Mouse (Mus musculus) frontal cortex, postnatal 25 days (tissue): Measurements from ENCODE around the gene Slc8a1.

ENCODE experiments used
- DNase-seq, 2 experiments: peaks; one replicate each; pipeline ENCODE4 v3.0.0; 2022; ENCODE audit warnings: low spot score in 2 of 2

Slc8a1 gene

DNA sequence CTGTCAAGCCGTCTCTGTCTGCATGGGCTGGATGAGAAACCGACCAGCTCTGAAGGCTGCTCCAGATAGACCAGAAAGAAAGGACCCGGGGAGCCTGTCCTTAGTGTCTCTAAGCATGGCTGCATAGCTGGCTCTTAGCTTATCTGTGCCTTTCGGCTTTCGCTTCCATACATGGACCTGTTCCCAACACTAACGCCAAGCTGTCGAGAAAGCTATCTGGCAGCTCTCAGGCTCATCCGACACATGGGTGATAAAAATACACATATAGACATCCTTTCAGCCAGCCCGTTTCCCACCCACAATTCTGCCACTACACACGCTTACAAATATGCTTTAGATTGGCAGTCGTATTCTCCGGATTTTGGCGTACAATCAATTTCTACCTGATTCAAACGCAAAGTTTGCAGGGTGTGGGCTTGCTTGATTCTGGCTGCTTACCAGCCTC, at the start of gene Slc8a1:
Gene Slc8a1, minus strand, starts transcription at position 67 of the 445 bp plus-strand sequence.
- DNase-seq, result peak; percentile 39 to 40

DNA sequence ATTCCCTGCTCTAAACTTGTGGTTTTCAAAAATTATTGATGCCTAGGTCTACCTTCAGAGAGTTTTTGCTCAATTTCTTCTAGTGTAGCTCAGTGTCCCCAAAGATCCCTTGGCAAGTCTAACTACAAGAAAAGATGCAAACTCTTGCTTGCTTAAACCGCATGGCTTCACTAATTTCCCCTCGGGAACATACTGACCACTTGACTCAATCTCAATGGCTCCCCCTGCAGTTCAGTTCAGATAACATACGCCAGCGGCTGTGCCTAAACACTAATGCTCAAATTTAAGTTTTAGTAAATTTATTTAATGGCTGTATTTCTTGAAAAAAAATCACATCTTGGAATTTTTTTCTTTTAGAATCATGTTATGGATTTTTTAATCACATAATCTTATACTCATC, 49.2 kb upstream of the Slc8a1 start:
- peak in 1 of 2 experiments; percentile 34 for DNase-seq

DNA sequence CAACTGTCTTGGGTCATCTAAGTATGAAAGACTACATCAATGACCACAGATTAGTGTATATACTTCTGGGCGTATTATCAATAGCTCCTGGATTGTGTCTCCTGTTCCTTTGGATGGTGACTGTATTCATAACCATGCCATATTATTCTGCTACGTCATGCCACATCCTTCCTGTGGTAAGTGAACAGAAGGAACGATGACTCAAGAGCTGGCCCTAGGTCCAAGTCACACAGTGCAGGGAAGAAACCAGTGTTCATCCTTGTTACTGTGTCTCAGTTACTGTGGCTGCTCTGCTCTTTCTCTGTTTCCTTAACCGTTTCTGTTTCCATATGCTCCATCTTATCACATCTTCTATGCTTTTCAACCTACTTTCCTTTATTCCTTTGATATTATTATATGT, 44.1 kb upstream of the Slc8a1 start:
- DNase-seq, result no peak

DNA sequence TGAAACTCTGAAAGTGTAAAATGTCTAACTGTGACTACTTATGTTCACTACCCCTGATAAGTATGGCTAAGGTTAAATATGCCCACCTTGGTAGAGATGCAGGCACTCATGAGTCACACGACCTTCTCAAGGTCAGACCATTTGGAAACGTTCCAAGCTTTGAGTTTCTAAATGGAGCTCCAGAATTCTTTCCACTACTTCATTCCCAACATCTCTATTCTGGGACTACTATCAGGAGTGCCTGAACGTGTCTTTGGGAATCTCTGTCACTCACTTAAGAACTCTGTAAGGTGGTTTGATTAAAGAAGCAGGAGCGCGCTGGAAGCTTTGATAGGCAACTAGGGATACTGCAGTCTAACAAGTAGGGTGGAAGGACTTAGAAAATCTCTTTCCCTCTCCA, 43.3 kb upstream of the Slc8a1 start:
- DNase-seq, result no peak

DNA sequence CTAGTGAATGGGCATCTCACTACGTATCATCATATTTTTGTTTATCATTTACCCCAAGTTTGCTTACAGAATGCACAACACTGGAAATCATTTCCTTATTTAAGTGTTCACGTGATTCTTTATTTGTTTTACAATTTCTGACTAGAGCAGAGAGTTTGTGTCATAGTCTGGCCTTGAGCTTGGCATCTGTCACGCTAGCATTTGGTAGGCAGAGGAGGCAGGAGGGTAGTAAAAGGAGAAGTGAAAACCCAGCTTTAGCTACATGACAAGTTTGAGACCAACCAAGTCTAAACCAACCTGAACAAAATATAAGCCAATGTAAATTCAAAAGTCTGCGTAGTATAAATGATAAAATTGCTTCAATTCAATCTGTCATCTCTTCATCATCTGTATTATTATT, 41.7 kb upstream of the Slc8a1 start:
- no peak for DNase-seq

DNA sequence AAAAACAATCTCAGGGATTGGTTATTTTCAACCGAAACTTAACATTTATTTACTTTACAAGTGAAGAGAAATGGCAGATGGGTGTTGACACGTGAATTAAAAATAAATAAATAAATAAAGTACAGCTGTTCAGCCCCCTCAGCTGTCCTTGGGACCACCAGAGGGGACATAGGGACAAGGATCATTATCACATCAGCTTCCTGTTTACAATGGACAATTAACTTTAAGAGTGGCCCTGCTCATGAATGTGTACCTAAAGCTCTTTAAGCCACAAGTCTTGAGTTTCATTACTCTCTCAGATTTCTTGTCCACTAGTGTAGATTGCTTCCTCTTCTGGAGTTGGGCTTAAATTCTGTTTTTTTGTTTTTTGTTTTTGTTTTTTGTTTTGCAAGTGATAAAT, 12.5 kb upstream of the Slc8a1 start:
- no peak for DNase-seq

DNA sequence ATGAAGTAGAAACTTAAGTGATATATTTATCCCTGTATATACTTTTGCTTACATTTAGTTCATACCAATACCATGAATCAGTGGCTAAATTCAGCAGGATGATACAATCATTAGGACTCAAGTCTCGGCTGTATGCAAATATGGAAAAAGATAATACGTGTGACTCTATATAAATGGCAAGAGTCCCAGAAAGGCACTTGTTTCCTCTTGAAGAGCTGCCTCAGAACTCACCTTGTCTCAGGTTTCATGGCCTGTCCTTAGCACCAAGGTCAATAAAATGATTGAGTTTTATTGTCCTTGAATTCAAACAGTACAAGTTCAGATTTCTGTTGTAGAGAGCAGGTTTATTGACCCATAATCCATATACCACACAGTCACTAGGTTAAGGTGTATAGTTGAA, 4.9 kb upstream of the Slc8a1 start:
- no peak for DNase-seq

DNA sequence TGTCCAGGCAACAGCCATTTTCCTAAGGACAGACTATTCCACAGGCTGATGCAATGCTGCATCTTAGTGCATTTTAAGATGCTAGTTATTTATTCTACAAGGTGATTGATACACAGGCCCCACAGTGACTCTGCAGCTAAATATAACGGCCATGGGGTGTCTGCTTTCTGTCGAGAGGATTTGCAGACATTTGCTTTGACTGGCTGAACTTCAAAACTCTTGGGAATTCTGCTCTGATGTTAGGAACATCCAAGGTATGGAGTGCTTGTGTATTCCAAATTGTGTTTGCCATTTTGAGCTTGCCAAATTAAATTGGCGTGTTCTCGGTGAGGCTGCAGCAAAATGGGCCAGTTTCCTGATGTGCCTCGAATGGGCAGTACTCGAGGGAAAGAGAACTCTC, 2.4 kb upstream of the Slc8a1 start:
- DNase-seq, result no peak

DNA sequence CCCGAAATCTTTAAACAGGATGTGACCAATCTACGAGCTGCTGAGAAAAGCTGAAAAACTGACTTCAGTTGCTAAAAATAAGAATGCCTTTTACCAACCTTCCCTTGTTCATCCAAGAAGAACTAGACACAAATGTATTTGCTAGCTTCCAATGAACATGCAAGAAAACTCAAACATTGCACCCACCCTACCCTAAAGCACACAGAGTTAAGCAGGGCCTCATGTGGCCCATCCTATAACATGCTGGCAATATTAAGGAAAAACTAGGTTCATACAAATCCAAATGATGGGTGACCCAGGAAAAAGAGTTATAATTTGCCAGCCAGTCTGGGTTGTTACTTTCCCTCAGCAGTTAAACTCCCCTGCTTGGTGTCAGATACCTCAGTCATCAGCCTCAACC, 398 bp downstream of the Slc8a1 start:
- DNase-seq, result no peak

DNA sequence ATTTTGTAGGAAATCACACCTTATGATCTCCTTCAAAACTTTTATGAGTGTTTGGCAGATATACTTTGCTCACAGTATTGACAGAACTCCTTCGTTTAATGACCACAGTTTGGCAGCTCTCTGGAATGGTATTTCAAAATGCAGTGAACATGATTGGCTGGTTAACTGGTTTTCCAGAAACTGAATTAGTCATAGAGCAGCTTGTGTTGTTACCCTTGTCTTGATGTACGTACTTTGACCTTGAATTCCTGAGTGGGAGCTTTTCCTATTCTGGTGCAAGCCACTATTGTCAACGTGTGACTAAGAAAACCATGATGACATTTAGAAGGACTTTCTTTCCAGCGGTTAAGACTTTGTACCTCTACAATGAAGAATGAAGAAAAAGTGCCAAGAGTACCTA, 868 bp downstream of the Slc8a1 start:
- DNase-seq, result no peak

DNA sequence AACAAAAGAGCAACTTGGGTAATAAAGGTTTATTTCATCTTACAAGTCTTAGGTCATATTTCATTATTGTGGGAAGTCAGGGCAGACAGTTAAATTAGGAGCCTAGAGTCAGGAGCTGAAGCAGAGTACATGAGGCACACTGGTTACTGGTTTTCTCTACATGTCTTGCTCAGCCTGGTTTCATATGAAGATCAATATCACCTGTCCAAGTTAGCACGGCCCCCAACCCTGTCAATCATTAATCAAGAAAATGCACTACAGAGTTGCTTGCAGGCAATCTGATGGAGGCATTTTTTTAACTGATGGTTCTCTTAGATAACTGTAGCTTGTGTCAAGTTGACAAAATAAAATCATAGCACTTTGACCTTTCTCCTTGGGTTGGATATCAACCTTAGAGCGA, 2.6 kb downstream of the Slc8a1 start:
- DNase-seq, result no peak

DNA sequence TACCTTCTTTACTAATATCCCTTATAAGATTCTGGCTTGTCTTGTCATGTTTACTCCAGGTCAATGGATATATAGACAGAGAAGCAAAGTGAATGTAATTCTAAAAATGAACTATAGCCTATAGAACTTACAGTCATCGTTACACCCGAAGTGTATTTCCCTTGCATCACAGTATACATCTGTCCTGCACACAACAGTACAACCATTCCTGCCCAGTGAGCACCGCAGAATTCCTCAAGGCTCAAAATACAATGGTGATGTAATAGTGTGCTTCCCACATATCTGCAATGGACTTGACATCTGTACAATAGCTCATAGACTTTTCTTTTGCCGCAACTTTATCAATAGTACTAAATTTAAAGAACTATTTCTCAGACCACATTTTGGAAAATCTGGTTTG, 8.3 kb downstream of the Slc8a1 start:
- no peak for DNase-seq

DNA sequence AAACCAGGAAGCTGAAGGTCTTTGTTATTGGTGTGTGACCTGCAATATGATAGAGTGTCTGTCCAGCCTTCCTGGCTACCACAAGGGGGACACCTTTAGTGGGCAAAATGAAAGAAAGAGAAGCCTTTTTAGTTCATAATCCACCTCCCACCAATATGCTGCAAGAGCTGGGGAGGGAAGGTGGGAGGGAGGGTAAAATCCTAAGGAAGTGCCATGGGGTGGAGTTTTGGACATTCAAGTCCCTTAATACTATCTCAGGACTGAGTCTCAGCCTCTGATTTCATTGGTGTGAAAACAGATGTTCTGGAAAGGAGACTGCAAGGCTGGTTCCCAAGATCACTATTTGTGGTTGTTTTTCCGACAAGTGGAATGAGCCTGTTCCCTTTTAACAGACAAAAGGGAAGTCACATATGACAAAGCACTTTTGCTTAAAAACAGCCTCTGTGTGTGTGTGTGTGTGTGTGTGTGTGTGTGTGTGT, 25.9 kb downstream of the Slc8a1 start:
- DNase-seq, result no peak

DNA sequence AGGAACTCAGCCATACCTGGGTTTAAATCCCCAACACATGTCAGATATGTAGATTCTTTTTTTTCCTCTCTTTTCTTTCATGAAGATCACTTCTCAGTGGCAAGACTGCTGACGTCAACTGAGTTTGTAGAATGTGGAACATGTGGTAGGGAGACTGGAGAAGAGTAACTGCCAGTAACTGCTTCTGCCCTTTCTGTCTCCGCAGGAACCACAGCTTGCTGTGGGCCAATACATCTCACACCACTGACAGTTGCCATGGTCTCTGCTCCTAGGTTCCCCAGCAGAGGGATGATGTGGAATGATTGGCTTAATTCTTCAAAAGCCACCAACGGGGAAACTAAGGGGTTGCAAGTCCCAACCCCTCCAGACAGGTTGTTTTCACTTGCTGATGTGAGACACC, 33.4 kb downstream of the Slc8a1 start:
- no peak for DNase-seq

DNA sequence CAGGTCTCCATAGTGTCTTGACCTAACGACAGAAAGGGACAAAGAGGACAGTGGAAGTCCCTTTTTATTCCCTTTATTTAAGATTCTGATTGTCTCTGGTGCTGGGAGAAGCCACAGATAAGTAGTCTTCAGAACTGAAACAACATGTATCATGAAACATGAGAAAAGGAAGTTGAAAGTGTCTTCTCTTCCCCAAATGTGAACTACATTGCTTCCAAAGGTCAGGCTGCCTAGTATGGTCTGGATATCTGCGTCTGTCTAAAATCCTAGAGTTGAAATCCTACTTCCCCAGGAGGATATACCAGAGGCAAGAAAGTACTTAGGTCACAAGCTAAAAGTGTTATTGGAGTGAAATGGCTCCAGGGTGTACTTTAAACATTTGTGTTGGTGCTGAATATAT, 34.9 kb downstream of the Slc8a1 start:
- no peak for DNase-seq

DNA sequence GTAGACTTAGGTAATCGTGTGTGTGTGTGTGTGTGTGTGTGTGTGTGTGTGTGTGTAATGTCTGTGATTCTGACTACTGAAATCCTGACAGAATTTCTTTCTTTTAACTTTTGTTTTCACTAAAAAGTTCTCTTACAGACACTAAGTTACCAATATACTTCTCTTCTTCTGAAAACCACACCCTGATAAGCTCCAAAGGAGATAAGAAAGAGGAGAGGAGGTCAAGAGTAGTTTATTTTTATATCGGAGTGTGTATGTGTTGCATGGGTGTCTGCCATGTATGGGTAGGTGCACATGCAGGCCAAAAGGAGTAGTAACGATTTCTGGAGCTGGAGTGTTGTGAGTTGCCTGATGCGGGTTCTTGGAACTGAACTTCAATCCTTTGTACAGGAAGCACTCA, 36.5 kb downstream of the Slc8a1 start:
- DNase-seq, result no peak

DNA sequence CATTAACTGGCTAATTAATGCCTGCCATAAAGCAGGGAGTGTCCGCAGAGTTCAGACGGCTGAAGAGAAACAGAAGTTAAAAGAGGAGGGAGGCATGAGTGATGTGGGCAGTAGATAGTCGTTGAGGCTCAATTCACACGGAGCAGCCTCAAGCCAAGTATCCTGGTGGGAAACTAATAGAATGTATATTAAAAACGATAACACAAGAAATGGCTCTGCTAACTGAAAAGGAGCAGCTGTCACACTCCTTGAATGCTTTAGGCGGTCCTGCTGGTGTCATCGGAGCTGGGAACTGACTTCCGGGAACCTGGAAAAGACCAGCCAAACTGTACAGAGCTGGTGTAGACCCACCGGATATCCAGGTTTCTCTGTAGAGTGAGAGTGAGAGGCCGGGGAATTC, 39.4 kb downstream of the Slc8a1 start:
- no peak for DNase-seq

DNA sequence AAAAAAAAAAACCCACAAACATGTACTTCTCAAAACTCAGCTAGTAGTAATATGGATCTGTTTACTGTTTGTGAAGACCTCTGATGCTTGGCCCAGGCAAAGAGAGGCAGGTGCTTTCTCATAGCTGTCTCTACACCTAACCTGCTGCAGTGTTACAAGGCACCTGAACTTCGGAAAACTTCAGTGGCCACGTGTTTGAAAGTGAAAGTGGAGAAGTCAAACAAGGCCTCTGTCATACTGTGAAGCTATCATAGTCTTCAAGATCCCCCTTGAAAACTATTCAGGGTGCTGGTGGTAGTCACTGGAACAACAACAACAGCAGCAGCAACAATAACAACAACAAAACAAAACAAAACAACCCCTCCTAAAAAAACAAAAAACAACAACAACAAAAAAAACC, 40.5 kb downstream of the Slc8a1 start:
- no peak for DNase-seq

DNA sequence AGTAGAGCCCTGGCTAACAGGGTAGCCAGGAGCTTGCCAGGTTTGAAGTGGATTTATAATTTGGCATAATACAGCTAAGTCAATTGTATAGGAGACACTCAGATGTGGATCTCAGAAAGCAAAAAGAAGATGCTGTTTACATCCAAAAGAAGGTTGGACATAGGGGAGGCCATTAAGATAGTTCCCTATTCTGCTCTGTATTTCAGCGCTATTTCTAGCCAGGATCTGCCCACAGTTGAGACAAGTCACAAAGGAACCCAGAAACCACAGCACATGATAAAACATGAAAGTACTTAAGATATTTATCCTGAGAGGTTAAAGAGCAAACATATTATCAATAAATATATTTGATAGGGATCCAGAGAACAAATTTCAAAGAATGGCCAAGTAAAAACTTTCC, 43.2 kb downstream of the Slc8a1 start:
- DNase-seq, result no peak

DNA sequence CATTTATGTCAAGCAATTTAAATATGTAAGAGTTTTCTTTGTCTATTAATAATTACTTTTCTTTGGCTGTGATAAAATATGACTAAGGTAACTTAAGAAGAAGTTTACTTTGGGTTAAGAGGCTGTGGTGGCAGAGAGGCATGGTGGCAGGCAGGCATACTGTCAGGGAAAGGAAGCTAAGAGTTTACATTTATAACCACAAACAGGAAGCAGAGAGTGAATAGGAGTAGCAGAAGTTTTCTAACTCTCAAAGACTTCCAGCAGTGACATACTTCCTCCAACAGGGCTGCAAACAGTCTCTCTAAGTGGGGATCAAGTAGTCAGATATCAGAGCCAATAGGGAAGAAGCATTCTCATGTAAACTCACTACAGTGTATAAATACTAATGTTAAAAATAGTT, 58.6 kb downstream of the Slc8a1 start:
- no peak for DNase-seq

DNA sequence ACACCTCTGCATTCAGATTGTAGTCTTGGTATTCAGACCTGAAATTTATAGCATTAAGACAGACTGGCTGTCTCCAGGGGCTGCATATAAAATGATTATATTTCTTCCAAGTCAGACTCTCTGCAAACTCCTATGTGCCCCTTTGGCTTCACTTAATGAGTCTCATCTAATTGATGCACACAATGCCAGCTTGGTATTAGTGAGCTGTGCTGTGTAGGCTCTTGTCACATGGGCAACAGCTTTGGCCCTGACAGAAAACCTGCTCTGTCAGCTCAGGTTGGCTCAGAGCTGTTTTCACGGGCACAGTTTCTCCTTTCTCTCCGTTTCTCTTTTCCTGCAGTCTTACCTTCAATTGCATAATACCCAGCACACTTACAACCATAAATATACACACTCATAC, 60.7 kb downstream of the Slc8a1 start:
- DNase-seq, result no peak

DNA sequence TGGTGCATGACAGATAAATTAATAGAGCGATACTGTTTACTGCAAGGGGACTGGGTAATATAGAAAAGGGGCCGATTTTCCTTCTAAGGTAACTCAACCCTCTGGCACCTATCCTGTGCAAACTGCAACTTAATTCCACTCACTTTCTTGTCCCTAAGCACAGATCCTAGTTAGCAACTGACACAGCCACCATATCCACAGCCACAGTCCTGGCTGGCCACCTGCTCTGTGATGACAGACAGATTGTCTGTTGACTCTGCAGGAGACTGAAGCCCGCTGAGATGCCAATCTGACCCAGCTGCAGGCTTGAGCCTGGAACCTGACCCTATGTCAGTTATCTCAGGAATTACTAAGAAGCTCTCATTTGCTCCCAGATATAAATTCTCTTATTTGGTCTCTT, 62.0 kb downstream of the Slc8a1 start:
- no peak for DNase-seq

DNA sequence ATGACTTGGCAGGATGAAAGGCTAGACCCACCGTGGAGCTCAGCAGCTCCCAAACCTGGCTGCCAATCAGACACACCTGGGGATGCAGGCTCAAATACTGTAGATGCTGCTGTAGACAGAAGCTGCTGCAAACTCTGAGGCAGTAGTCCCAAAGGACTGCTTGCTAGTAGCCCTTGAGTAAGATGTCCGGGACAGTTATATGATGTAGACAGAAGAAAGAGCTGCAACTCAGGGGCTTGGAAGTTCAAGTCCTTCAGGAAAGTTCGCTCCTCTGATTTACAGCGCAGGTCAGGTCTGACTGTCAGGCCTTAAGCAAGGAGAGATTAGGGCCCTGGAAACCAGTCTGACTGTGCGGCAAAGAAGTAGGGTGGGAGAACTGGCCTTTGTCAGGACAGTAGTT, 66.9 kb downstream of the Slc8a1 start:
- DNase-seq, result no peak

DNA sequence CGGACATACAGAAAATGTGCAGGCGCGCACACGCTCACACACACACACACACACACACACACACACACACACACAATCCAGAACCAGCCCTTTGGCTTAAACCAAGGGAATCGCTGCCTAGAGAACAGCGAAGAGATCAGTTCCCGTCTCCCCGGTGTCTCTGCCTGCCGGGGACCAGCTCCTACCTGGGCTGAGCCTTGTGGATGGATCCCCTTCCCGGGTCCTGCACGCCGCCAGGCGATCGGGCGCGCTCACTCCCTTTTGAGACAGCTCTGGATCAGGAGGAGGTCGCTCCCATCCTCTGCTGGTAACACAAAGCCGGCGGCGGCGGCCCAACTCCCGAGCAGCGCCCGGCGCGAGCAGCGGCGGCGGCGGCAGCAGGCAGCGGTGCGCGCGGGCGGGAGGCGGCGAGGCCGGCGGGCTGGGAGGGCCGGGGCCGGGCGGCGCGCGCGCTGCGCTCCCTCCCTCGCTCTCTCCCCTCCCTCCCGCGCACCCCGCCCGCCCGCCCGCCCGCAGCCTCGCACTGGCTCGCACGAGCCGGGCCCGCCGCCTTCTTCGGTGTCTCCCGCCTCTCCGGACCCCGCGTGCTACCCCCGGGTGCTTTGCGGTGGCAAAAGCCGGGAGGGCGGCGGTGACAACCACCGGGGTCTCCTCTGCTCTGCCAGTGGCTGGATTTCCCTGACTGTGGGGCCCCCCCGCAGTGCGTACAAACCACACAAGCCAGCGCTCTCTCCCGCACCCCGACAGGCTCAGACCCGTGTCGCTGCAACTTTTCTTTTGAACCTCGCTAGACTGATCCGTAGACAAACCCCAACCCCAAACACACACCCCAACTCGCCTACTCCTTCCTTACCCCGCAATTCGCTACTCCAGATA, 68.1 kb downstream of the Slc8a1 start:
- DNase-seq, result peak; percentile 48 to 50
